Mouse (Mus musculus) left cerebral cortex, postnatal 36 days (tissue): ENCODE results near the gene Plau. TPM values are rescaled to one million over a fixed set of nuclear protein-coding genes. Genes with fewer than 3 reads are reported as not detected.
A peak's percentile ranks its signal among the peaks of the same experiment; 100 is the strongest.

Experiments
- DNase-seq, 2 experiments: peaks; one replicate each; pipeline ENCODE4 v3.0.0; 2021 to 2022; ENCODE audit warnings: low spot score in 2 of 2, mixed read lengths in 1 of 2
- intact Hi-C: fragments of 180-260 bp; cut with DNase I; formaldehyde crosslinking; loops from one replicate; pipeline ENCODE4 v1.15.1; 2025
- total RNA-seq, 2 experiments: library from RNA; stranded (reverse); gene quantifications; 2 replicates each; pipeline ENCODE4 v1.2.3; 2021

Plau gene
- total RNA-seq, 2 experiments from 2014 or later = 6.0 to 8.3 TPM

GRCm38 (mm10) chr14:20804481-20804880 lies 32.0 kb upstream of the Plau start:
- intact Hi-C loops = loop anchor here (10.0 kb wide), 1 partner anchor 310 kb away; no protein-coding TSS in a partner anchor
- DNase-seq = no peak

GRCm38 (mm10) chr14:20804964-20805672 lies 31.3 kb upstream of the Plau start:
- intact Hi-C loops = loop anchor here (10.0 kb wide), 1 partner anchor 310 kb away; no protein-coding TSS in a partner anchor
- peak; percentile 43 to 57 for DNase-seq

DNA sequence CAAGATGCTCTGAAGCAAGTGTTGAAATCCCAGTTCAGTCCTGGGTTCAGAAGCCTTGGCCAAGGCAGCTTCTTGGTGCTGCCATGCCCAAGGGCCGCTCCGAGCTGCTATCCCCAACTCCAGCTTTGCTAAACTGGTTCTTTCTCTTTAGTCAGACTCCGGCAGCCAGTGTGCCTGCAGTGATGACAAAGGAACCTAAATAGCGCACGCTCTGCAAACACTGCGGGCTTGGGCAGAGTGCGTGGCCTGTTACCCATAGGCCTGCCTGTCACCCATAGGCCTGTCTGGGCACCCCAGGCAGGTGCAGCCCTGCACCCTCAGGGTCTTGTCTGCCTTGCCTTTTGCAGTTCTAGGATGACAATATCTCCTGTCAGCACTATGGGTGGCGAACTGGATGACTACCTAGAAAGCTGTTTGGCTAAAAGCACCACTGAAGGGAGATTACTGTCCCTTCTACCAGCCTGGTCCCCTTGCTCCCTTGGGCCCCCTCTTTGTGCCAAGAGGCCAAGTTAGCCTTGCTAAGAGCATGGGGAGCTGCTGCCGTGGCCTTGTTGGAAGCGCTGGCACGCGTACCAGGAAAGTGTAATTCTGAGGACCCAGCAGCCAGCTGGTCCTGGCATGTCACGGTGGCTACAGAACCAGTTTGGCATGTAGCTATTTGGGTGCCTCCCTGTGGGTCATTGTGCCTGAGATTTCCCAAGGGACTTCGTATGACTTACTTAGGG lies 30.2 kb upstream of the Plau start:
- intact Hi-C loops = loop anchor here (10.0 kb wide), 1 partner anchor 309 kb away; no protein-coding TSS in a partner anchor
- no peak for DNase-seq

- intact Hi-C loops = loop anchor here (10.0 kb wide), 1 partner anchor 305 kb away; no protein-coding TSS in a partner anchor
- no peak for DNase-seq
Observed at GRCm38 (mm10) chr14:20809349-20809748, 27.1 kb upstream of the Plau start.

GRCm38 (mm10) chr14:20809820-20810219 lies 26.6 kb upstream of the Plau start:
- DNase-seq = no peak
- intact Hi-C loops = loop anchor here (10.0 kb wide), 1 partner anchor 305 kb away; no protein-coding TSS in a partner anchor

DNA sequence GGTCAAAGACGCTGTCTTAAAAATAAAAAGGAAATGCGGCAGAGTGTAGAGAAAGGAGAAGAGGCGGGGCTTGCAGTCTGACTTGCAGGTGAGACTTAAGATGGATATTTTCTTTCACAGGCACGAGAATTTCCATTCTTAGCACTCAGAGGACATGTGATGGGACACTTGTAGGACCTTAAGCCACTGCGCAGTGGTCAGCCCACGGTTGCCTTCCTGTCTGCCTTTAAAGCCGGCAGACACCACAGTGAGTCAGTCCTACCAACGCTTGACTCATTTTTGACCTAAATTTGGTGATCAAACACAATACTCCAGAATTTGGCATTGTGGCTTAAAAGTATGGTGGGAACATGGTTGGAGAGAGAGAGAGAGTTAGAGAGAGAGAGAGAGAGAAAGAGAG lies 25.2 kb upstream of the Plau start:
- intact Hi-C loops = no loop called here
- no peak for DNase-seq

DNA sequence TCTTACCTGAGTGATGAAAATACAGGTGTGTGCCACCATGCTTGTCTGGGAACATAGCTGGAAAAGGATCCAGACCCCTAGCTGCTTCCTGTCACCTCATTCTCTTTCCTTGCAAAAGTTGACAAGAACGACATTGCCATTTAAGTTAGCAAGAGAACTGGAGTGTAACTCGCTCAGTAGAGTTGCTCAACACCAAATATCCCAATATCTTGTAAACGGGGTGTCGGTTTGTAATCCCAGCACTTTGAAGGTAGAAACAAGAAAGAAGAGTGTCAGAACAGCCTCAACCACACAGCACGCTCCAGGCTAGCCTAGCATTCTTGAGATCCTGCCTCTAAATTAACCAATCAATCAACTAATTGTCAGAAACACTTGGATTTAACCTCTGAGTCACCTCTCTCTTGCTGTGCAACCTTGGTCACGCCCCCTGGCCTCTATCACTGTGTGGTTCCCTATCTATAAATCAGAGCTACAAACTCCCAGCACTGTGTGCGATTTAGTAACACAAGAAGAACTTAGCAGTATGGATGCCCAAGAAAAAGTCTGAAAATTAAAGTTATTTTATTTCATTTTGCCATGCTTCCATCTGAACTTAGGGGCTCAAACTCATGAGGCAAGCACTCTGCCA lies 24.6 kb upstream of the Plau start:
- intact Hi-C loops = no loop called here
- no peak for DNase-seq

- intact Hi-C loops = no loop called here
Observed at GRCm38 (mm10) chr14:20815448-20815847, 21.0 kb upstream of the Plau start.

GRCm38 (mm10) chr14:20824517-20824916 lies 11.9 kb upstream of the Plau start:
- intact Hi-C loops = no loop called here

More at GRCm38 (mm10) chr14:20815448-20815847, 21.0 kb upstream of the Plau start:
- DNase-seq = no peak

DNA sequence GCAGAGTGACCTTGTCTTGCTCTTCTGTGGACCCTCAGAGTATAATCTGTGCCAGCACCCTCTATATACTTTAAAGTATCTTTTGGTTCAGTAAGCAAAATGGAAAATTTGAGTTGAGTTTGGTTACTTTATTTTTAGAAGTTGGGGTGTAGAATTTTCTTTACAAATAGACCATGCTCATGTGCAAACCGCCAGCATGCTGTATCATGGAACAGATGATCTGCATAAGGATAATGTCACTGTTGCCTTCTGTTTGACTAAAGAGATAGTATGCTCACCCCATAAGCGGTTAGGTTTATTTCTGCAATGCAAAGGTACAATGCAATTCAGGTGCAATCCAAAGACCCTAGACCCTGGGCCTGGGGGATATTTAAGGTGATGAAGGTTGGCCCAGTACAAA lies 10.9 kb upstream of the Plau start:
- intact Hi-C loops = no loop called here
- DNase-seq = no peak

More at GRCm38 (mm10) chr14:20824517-20824916, 11.9 kb upstream of the Plau start:
- DNase-seq = no peak

DNA sequence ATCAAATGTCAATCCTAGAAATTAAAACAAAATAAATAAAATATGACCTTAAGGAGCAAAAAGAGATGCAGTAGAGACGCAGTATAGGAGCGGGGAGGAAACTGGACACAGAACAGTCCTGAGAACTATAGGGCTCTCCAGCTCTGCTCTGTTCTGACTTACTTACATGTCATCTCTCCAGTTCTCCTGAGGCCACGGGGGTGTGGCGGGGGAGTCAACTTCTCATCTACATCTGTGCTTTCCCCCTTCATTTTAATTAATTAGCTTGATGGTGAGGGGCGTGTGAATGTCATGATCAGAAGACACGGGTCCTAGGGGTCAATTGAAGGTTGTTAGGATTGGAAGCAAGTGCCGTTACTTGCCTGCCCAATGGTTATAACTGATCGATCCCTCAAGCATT lies 9.4 kb upstream of the Plau start:
- DNase-seq = no peak
- intact Hi-C loops = no loop called here

DNA sequence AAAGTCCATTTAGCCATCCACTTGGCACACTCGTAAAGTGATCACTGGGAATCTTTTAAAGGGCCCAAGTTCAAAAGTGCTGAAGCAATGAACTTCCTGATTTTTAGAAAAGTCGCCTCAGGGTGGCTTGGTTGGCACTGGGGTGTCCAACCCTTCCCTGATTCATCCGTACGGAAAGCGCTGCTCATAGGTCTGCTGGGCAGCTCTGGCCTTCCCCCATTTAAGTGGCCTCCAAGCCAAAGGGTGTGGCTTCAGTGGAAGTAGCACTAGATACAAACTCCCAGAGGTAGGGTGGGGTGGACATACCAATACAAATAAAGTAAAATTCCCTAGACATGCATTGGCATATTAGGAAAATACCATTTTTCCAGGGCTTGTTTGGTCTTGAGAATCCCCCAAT lies 9.0 kb upstream of the Plau start:
- intact Hi-C loops = no loop called here
- no peak for DNase-seq

- intact Hi-C loops = no loop called here
- DNase-seq = no peak
Observed at GRCm38 (mm10) chr14:20828524-20828923, 7.9 kb upstream of the Plau start.

- intact Hi-C loops = no loop called here
- no peak for DNase-seq
Observed at GRCm38 (mm10) chr14:20829523-20830366, 6.7 kb upstream of the Plau start.

GRCm38 (mm10) chr14:20831141-20831910 lies 5.1 kb upstream of the Plau start:
- DNase-seq = no peak
- intact Hi-C loops = loop anchor here (1.0 kb wide), 1 partner anchor 37 kb away; the partner anchor contains the start of gene Camk2g

DNA sequence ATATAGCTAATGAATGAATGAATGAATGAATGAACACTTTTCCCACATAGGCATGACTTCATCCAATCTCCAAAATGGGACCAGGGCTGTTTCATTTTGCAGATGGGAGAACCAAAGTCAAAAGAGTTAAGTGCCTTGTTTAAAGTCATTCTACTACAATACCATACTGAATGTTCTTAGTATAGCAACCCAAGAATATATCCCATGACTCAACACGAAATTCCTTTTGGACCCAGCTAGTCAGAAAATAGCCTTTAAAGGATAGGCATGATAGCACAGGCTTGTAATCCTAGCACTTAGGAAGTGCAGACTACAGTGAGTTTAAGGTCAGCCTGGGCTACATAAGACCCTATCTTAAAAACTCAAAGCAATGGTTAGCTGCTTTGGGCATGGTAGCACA lies 4.5 kb upstream of the Plau start:
- DNase-seq = no peak
- intact Hi-C loops = loop anchor here (1.0 kb wide), 1 partner anchor 38 kb away; the partner anchor contains the start of gene Camk2g

- no peak for DNase-seq
- intact Hi-C loops = no loop called here
Observed at GRCm38 (mm10) chr14:20833525-20833924, 2.9 kb upstream of the Plau start.

- intact Hi-C loops = no loop called here
- no peak for DNase-seq
Observed at GRCm38 (mm10) chr14:20834136-20834535, 2.3 kb upstream of the Plau start.
